Mouse (Mus musculus) kidney, postnatal 14 days (tissue): ENCODE results near the gene Bud23.
"Not testable (repeated sequence)": the region's sequence is repeated elsewhere in the genome, so short reads cannot be mapped to it uniquely, and the experiment has no call there.

ENCODE experiments used
- DNase-seq: peaks from one replicate; pipeline ENCODE4 v3.0.0; 2022; ENCODE audit warnings: mixed read lengths

Gene Bud23

DNA sequence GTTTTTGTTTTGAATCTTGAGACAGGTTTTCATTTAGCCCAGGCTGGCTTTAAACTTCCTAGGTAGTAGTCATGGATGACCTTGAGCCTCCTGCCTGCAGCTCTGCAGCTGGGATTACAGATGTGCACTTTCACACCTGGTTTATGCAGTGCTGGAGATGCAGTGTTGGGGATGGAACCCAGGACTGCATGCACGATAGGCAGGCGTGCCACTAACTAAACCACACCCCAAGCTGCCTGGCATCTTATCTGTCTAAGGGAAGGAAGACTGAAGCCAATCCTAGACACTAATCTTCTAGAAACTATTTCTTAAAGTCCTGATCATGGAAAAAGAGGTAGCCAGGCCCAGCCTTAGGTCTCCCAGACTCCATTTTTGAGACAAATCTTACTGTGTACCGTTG is 5.7 kb upstream of the Bud23 start:
- DNase-seq, result no peak

- no peak for DNase-seq
These were observed 1.2 kb upstream of the Bud23 start for GRCm38 (mm10) chr5:135066008-135066407.

- no peak for DNase-seq
These were observed 385 bp downstream of the Bud23 start for GRCm38 (mm10) chr5:135064382-135064766.

GRCm38 (mm10) chr5:135063629-135064381 is 954 bp downstream of the Bud23 start, which contains the start of gene Dnajc30:
Gene Dnajc30 (plus strand): TSS chr5:135064202.
- DNase-seq, result peak; percentile 98

DNA sequence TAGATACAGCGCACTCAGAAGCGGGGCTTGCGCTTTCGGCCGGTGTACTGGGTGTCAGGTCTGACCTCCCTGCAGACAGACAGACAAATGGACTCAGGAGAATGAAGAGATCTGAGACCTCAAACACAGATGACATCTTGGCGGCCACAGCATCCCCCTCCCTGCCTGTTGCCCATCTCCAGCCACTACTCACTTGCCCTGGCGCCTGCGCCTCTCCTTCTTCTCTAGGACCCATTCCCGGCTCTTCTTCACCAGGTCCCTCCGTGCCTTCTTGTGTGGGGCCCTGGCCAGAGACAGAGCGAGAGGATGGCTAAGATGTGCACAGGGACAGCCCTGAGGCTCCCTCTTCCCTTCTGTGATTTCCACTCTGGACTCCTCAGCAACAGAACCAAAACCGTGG is 11.4 kb downstream of the Bud23 start:
- DNase-seq, result no peak

DNA sequence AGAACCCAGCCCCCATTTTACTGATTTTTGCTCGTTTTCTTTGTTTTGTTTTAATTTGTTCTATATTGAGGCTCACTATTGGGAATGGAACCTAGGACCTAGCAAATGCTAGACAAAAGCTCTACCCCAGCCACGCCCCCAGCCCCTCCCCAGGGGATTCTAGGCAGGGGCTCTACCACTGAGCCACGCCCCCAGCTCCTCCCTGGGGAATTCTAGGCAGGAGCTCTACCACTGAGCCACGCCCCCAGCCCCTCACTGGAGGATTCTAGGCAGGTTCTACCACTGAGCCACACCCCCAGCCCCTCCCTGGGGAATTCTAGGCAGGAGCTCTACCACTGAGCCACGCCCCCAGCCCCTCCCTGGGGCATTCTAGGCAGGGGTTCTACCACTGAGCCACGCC is 15.5 kb downstream of the Bud23 start:
- not testable (repeated sequence) for DNase-seq

- DNase-seq, result no peak
These were observed 16.2 kb downstream of the Bud23 start for GRCm38 (mm10) chr5:135048539-135048938.

DNA sequence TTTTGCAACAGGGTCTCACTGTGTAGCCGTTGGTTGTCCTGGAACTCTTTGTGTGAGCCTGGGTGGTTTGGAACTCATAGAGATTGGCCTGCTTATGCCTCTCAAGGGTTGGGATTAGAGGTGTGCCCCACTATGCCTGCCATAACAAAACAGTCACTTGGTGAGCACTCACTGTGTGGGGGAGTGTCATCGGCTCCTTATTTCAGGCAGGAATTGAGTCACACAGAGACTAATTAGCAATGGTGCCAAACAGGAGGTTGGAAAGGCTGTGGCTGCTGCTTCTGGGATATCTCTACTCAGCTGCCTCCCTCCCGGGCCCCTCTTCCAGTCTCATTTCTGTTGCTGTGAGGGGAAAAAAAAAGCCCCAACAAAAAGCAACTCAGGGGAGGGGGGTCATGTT is 20.2 kb downstream of the Bud23 start:
- DNase-seq, result no peak

DNA sequence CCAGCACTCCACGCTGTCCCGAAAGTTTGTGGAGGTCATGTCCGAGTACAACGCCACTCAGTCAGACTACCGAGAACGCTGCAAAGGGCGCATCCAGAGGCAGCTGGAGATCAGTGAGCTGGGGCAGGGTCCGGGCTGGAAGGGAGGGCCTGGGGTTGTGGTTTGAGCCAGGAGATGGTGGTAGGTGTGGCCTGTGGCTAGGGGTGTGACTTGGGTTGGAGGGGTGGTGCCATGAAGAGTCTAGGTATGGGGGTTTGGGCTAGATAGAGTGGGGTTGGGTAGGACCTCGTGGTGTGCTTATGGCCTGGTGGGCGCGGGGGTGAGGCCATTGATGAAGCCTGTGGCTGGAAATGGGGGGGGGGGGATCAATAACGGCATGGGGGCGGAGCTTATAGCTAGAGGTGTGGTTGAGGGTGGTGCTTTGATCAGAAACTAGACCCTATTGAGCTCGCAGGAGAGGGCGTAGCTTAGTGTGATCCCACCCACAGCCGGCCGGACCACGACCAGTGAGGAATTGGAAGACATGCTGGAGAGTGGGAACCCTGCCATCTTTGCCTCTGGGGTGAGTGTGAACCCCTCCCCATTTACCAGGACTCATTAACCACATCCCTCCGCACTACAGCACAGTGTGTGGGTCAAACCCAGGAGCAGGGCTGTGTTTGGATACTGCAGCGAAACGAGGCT is 22.5 kb downstream of the Bud23 start:
- no peak for DNase-seq

- no peak for DNase-seq
These were observed 24.0 kb downstream of the Bud23 start for GRCm38 (mm10) chr5:135040777-135041176.

DNA sequence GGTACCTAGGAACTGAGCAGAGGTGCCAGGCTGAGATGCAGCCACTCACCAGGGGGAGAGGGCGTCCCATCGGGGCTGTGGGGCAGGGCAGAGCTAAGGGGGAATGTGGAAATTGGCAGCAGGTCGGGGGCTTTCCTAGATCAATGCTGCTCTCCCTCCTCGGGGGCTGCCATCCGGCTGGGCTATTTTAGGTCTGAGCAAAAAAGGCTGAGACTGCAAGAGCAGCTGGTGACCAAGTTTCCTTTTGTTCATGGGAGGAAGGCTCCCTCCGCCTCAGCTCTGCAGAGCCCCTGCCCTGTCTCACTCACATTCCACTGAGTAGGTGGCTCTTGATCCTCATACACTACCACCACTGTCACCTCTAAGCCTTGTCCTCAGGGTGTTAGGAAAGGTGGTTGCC is 24.7 kb downstream of the Bud23 start:
- no peak for DNase-seq

DNA sequence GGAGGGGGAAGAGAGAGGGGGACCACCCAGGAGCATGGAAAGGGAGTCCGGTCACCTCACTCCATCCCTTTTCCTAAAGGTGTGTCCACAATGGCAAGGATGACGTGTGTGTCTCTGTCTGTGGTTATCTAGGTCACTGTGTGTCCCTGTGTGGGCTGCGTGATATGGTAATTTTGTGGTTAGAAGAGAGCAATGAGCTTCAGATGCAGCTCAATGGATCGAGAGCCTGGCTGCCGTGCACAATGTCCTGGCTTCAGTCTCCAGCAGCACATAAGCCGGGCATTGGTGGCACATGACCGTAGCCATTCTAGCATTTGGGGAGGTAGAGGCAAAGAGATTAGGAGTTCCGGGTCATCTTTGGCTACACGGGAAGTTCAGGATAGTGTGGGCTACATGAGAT is 25.2 kb downstream of the Bud23 start:
- no peak for DNase-seq

- no peak for DNase-seq
These were observed 26.8 kb downstream of the Bud23 start for GRCm38 (mm10) chr5:135037946-135038345.

GRCm38 (mm10) chr5:135035608-135036359 is 29.0 kb downstream of the Bud23 start:
- DNase-seq, result no peak

- DNase-seq, result no peak
These were observed 30.2 kb downstream of the Bud23 start for GRCm38 (mm10) chr5:135034593-135034992.

GRCm38 (mm10) chr5:135032581-135032980 is 32.2 kb downstream of the Bud23 start:
- DNase-seq, result no peak

DNA sequence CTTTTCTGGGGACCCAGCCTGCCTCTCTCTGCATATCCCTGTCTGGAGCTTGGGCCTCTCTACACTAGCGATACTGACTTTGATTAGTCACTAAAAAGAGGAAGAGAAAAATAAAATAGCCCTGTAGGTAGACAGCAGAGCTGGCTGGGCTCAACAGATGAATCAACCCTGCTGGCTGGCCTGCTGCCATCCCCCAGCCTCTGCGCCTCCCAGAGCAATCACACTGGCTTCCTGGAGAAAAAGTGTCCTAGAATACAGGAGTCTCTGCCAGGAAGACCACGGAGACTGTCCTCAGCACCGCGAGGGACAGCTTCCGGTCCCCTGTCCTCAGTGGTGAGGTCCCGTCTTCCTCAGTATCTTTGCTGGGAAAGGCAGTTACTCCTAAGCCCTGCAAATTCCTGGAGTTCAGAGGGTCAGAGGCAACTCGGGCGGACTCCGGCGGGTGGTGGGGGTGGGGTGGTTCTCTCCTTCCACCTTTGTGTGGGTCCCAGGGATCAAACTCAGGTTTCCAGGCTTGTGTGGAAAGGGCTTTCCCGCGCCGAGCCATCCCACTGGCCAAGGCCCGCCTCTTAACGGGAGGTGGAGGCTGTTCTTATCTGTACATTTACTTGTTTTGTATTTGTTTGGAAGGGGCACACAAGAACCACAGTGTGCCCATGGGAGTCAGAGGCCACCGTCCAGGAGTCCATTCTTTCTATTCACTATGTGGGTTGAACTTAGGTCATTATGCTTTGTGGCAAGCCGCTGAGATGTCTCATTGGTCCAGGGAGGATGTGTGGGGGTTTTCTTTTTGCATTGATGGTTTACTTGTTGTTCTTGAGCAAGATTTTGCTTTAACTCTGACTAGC is 35.5 kb downstream of the Bud23 start:
- peak; percentile 74 for DNase-seq

GRCm38 (mm10) chr5:135025899-135026298 is 38.9 kb downstream of the Bud23 start:
- no peak for DNase-seq

DNA sequence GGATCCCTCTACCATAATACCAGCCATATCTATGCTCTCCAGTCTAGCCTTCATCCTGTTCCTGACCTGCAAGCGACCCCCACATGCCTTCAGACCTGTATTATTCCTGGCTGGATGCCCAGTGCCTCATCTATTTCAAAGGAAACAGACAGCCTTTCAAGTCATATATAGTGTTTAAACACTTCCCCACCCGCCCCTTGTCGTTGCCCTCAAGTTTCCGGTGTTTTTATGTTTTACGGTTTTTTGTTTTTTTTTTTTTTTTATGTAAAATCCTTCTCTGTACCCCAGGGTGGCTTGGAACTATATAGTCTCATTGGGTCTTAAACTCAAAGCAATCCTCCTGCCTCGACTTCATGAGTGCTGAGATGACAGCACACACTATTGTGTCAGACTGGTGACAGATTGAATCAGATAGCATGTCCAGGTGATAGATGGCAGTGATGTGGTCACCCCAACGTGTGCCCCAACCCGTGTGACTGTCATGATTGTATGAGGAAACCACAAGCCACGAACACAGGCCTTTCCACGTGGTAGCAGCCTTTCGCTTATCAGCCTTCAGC is 40.0 kb downstream of the Bud23 start:
- DNase-seq, result peak; percentile 63

GRCm38 (mm10) chr5:135023344-135024173 is 41.2 kb downstream of the Bud23 start, which contains the start of gene Stx1a:
Gene Stx1a (plus strand): TSS chr5:135023482.
- DNase-seq, result peak; percentile 94

- DNase-seq, result peak; percentile 93
These were observed 42.9 kb downstream of the Bud23 start for GRCm38 (mm10) chr5:135021814-135022213.
